Mouse (Mus musculus): ENCODE results near the gene Htatip2.

The Htatip2 gene

GRCm38 (mm10) chr7:49758934-49759571 lies at the start of gene Htatip2:
Gene Htatip2 (plus strand): TSS chr7:49759115.
- DNase-seq (ENCODE audit: extremely low read depth, insufficient read length, low spot score) = peak; percentile 65

- DNase-seq (ENCODE audit: extremely low read depth, insufficient read length, low spot score) = no peak
Measured at GRCm38 (mm10) chr7:49709381-49710021, 49.4 kb upstream of the Htatip2 start.

GRCm38 (mm10) chr7:49717942-49718733 lies 40.8 kb upstream of the Htatip2 start:
- DNase-seq (ENCODE audit: extremely low read depth, insufficient read length, low spot score) = no peak

- DNase-seq (ENCODE audit: extremely low read depth, insufficient read length, low spot score) = no peak
Measured at GRCm38 (mm10) chr7:49734342-49734741, 24.6 kb upstream of the Htatip2 start.

- DNase-seq (ENCODE audit: extremely low read depth, insufficient read length, low spot score) = no peak
Measured at GRCm38 (mm10) chr7:49739448-49739847, 19.5 kb upstream of the Htatip2 start.

GRCm38 (mm10) chr7:49741474-49741873 lies 17.4 kb upstream of the Htatip2 start:
- DNase-seq (ENCODE audit: extremely low read depth, insufficient read length, low spot score) = no peak

GRCm38 (mm10) chr7:49741923-49742322 lies 17.0 kb upstream of the Htatip2 start:
- DNase-seq (ENCODE audit: extremely low read depth, insufficient read length, low spot score) = no peak

- DNase-seq (ENCODE audit: extremely low read depth, insufficient read length, low spot score) = no peak
Measured at GRCm38 (mm10) chr7:49751148-49751547, 7.8 kb upstream of the Htatip2 start.

GRCm38 (mm10) chr7:49752730-49753506 lies 6.0 kb upstream of the Htatip2 start:
- peak; percentile 21 for DNase-seq (ENCODE audit: extremely low read depth, insufficient read length, low spot score)

GRCm38 (mm10) chr7:49754767-49755166 lies 4.1 kb upstream of the Htatip2 start:
- DNase-seq (ENCODE audit: extremely low read depth, insufficient read length, low spot score) = peak; percentile 10

- peak; percentile 83 for DNase-seq (ENCODE audit: extremely low read depth, insufficient read length, low spot score)
Measured at GRCm38 (mm10) chr7:49762605-49763004, 3.7 kb downstream of the Htatip2 start.

- DNase-seq (ENCODE audit: extremely low read depth, insufficient read length, low spot score) = peak; percentile 38
Measured at GRCm38 (mm10) chr7:49764011-49764716, 5.2 kb downstream of the Htatip2 start.

GRCm38 (mm10) chr7:49766166-49766565 lies 7.3 kb downstream of the Htatip2 start:
- DNase-seq (ENCODE audit: extremely low read depth, insufficient read length, low spot score) = no peak

- no peak for DNase-seq (ENCODE audit: extremely low read depth, insufficient read length, low spot score)
Measured at GRCm38 (mm10) chr7:49768509-49768908, 9.6 kb downstream of the Htatip2 start.

GRCm38 (mm10) chr7:49774396-49774795 lies 15.5 kb downstream of the Htatip2 start:
- no peak for DNase-seq (ENCODE audit: extremely low read depth, insufficient read length, low spot score)

GRCm38 (mm10) chr7:49777585-49777984 lies 18.7 kb downstream of the Htatip2 start:
- no peak for DNase-seq (ENCODE audit: extremely low read depth, insufficient read length, low spot score)

GRCm38 (mm10) chr7:49778114-49778901 lies 19.4 kb downstream of the Htatip2 start, which contains the start of gene Prmt3:
Gene Prmt3 (plus strand): TSS chr7:49778346.
- peak; percentile 95 for DNase-seq (ENCODE audit: extremely low read depth, insufficient read length, low spot score)

GRCm38 (mm10) chr7:49778904-49779615 lies 20.1 kb downstream of the Htatip2 start:
- DNase-seq (ENCODE audit: extremely low read depth, insufficient read length, low spot score) = no peak

- no peak for DNase-seq (ENCODE audit: extremely low read depth, insufficient read length, low spot score)
Measured at GRCm38 (mm10) chr7:49783017-49783416, 24.1 kb downstream of the Htatip2 start.

All from 3134 (cell line).